Mouse (Mus musculus): ENCODE measurements around the gene Slc4a8. TPM values are rescaled to one million over a fixed set of nuclear protein-coding genes. Genes with fewer than 3 reads are reported as not detected.

Gene Slc4a8
- polyA plus RNA-seq, 1 experiment, result 13.3 TPM

DNA sequence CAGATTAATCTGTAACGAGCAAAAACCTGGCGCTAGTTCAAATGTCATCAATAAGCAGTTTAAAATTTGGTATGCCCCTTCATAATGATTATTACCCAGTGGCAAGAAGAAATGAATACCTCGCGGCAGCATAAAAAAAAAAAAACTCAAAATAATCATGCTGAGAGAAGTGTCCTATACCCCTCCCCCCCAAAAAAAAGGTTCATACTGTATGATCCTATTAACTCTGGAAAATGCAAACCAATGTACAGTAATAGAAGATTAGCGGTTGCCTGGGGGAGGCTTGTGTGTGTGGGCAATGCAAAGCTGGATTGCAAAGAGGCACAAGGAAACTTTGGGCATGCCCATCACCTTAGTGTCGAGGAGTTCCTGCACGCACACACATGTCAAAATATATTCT, 108.0 kb downstream of the Slc4a8 start, which contains the start of gene Scn8a:
Gene Scn8a (plus strand): TSS at position 301 of the 400 bp plus-strand sequence.
- H3K4me2 ChIP-seq (ENCODE audit: low read depth), result no peak within 1 kb of the TSS
- TF ChIP-seq MYOG (IDR thresholded peaks at IDR 0.05; ENCODE audit: control insufficient read depth in 1 of 3, insufficient read depth in 1 of 3, insufficient read length in 2 of 3, low read depth in 2 of 3), result no peak
- no peaks in the 10 kb centered on the region for H3K79me2 ChIP-seq (ENCODE audit: control insufficient read depth, insufficient read depth)
- no peak within 1 kb of the TSS for H3K4me3 ChIP-seq
- no peak within 1 kb of the TSS for H3ac ChIP-seq (ENCODE audit: control insufficient read depth, insufficient read length)
- no peaks in the 10 kb centered on the region for H3K36me3 ChIP-seq (ENCODE audit: control insufficient read depth, insufficient read depth)
- peaks cover 24% of the 10 kb centered on the region for H3K27me3 ChIP-seq (ENCODE audit: control insufficient read depth, insufficient read depth, insufficient read length)

DNA sequence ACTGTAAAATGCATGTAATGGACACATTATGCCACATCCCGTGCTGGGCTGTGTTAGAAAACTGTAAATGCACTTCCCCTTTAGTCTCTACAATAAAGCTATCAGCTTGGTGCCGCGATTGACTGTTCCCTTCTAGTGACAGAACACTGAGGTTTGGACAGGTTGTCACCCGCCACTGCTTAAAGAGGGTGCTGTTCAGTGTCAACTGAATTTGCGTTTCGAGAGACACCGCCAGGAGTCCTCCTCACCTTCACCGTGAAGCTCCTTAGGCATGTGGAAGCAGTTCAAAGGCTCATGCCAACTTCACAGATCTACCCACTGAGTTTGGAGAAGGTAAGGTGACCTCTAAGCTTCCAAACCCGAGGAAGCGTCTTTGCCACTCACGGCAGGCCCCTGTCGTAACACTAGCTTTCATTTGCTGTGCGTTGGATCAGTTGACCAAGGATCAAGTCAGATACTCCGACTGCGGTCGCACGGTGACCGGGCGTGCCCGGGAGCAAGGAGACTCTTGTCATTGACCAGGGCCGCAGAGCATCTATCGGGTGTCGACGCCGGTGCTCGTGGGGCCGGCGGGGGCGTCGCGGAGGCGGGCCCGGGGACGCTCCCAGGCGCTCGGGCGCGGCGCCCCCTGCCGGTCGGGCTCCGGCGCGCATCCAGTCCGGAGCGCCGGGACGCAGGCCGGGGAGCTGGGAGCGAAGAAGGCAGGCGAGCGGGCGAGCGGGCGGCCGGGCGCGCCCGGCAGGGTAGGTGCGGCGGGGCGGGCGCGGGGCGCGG, 108.6 kb downstream of the Slc4a8 start:
- peaks cover 26% of the 10 kb centered on the region for H3K27me3 ChIP-seq (ENCODE audit: control insufficient read depth, insufficient read depth, insufficient read length)
- H3K79me2 ChIP-seq (ENCODE audit: control insufficient read depth, insufficient read depth), result no peaks in the 10 kb centered on the region
- no peak for TF ChIP-seq USF1 (IDR thresholded peaks at IDR 0.05; ENCODE audit: low read depth)
- no peak for TF ChIP-seq TCF3 (IDR thresholded peaks at IDR 0.05; ENCODE audit: insufficient read length, low read depth)
- no peak for TF ChIP-seq SRF (IDR thresholded peaks at IDR 0.05; ENCODE audit: control insufficient read depth, insufficient read length, low read depth)
- TF ChIP-seq POLR2AphosphoS2 (IDR thresholded peaks at IDR 0.05; ENCODE audit: insufficient read length, low read depth), result no peak
- no peak for TF ChIP-seq MYOG (IDR thresholded peaks at IDR 0.05; ENCODE audit: control insufficient read depth in 1 of 3, insufficient read depth in 1 of 3, insufficient read length in 2 of 3, low read depth in 2 of 3)
- no peak for TF ChIP-seq MAX (IDR thresholded peaks at IDR 0.05; ENCODE audit: low read depth)
- no peak for TF ChIP-seq CEBPB (IDR thresholded peaks at IDR 0.05; ENCODE audit: insufficient read depth, poor library complexity, severe bottlenecking)
- no peak for TF ChIP-seq POLR2A (IDR thresholded peaks at IDR 0.05; ENCODE audit: insufficient read length, low read depth)
- TF ChIP-seq E2F4 (IDR thresholded peaks at IDR 0.05; ENCODE audit: insufficient read depth), result no peak
- TF ChIP-seq REST (IDR thresholded peaks at IDR 0.05; ENCODE audit: insufficient read depth, insufficient read length), result no peak
- TF ChIP-seq TCF12 (IDR thresholded peaks at IDR 0.05; ENCODE audit: insufficient read depth, poor library complexity, severe bottlenecking), result no peak
- no peak for TF ChIP-seq MYOD1 (IDR thresholded peaks at IDR 0.05; ENCODE audit: control insufficient read depth in 1 of 3, insufficient read length in 2 of 3, low read depth in 2 of 3)
- no peak overlapping the region for H3K4me3 ChIP-seq
- no peak overlapping the region for H3K4me2 ChIP-seq (ENCODE audit: low read depth)
- no peak overlapping the region for H3ac ChIP-seq (ENCODE audit: control insufficient read depth, insufficient read length)
- no peaks in the 10 kb centered on the region for H3K36me3 ChIP-seq (ENCODE audit: control insufficient read depth, insufficient read depth)

DNA sequence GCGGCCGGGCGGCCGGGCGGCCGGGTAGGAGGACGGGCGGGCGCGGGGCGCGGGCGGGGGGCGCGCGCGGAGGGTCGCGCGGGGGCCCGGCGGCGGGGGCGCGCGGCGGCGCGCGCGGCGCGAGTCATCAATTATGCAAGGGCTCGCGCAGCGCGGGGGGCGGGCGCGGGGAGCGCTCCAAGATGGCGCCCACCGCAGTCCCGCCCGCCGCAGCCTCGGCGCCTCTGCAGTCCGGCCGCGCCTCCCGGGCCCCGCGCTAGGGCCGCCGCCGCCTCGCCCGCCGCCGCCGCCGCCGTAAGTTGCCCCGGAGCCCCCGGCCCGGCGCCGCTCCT, 109.2 kb downstream of the Slc4a8 start:
- TF ChIP-seq E2F4 (IDR thresholded peaks at IDR 0.05; ENCODE audit: insufficient read depth) (no peak), USF1 (IDR thresholded peaks at IDR 0.05; ENCODE audit: low read depth) (no peak), POLR2AphosphoS2 (IDR thresholded peaks at IDR 0.05; ENCODE audit: insufficient read length, low read depth) (no peak), POLR2A (IDR thresholded peaks at IDR 0.05; ENCODE audit: insufficient read length, low read depth) (no peak), MYOG (IDR thresholded peaks at IDR 0.05; ENCODE audit: control insufficient read depth in 1 of 3, insufficient read depth in 1 of 3, insufficient read length in 2 of 3, low read depth in 2 of 3) (no peak), TCF3 (IDR thresholded peaks at IDR 0.05; ENCODE audit: insufficient read length, low read depth) (no peak), SRF (IDR thresholded peaks at IDR 0.05; ENCODE audit: control insufficient read depth, insufficient read length, low read depth) (no peak), MAX (IDR thresholded peaks at IDR 0.05; ENCODE audit: low read depth) (no peak), TCF12 (IDR thresholded peaks at IDR 0.05; ENCODE audit: insufficient read depth, poor library complexity, severe bottlenecking) (no peak), CEBPB (IDR thresholded peaks at IDR 0.05; ENCODE audit: insufficient read depth, poor library complexity, severe bottlenecking) (no peak), MYOD1 (IDR thresholded peaks at IDR 0.05; ENCODE audit: control insufficient read depth in 1 of 3, insufficient read length in 2 of 3, low read depth in 2 of 3) (no peak), REST (IDR thresholded peaks at IDR 0.05; ENCODE audit: insufficient read depth, insufficient read length) (no peak)

DNA sequence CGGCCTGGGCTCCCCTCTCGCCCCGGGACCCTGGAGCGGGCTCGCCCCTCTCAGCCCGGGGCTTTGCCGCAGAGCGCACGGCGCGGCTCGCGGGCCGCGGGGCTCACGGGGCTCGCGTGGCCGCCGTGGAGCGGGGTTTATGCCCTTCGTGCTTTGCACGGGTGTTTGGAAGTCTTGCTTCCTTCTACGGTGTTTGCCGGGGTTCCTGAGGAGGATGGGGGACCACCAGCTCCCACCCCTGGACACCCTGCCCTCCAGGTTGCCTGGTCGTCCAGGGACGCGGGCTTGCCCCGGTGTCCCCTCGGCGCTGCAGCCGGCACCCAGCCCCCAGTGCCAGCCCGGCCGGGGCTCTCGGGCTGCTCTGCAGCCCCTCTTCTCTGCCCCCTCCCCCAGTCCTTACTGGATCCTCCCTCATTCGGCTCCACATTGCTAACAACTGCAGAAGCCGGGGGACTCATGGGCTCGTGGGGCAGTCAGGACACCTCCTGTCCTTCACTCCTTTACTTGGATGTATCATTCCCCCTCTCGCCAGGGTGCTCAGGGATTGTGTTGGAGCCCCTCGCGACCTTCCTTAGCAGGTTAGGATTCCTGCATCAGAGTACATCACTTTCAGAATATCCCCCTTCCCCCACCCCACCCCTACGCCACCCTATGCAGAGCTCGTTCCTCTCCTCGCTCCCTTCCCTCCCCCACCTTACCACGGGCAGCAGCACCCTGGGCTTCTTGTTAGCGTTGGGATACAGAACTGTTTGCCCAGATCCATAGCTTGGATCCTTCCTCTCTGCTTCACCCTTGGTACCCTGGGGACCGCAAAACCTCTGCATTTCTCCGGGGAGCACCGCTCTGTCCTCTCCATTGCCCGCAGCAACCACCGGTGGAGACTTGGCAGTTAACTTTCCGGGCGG, 109.8 kb downstream of the Slc4a8 start:
- Histone ChIP-seq H3K4me3 (no peak overlapping the region), H3K27me3 (ENCODE audit: control insufficient read depth, insufficient read depth, insufficient read length) (peaks cover 38% of the 10 kb centered on the region), H3ac (ENCODE audit: control insufficient read depth, insufficient read length) (no peak overlapping the region), H3K4me2 (ENCODE audit: low read depth) (no peak overlapping the region), H3K79me2 (ENCODE audit: control insufficient read depth, insufficient read depth) (no peaks in the 10 kb centered on the region), H3K36me3 (ENCODE audit: control insufficient read depth, insufficient read depth) (no peaks in the 10 kb centered on the region)
- TF ChIP-seq POLR2AphosphoS2 (IDR thresholded peaks at IDR 0.05; ENCODE audit: insufficient read length, low read depth) (no peak), MYOG (IDR thresholded peaks at IDR 0.05; ENCODE audit: control insufficient read depth in 1 of 3, insufficient read depth in 1 of 3, insufficient read length in 2 of 3, low read depth in 2 of 3) (no peak)

More for the DNA sequence above, 109.2 kb downstream of the Slc4a8 start:
- H3K4me3 ChIP-seq, result no peak overlapping the region
- H3K27me3 ChIP-seq (ENCODE audit: control insufficient read depth, insufficient read depth, insufficient read length), result peaks cover 32% of the 10 kb centered on the region
- no peaks in the 10 kb centered on the region for H3K79me2 ChIP-seq (ENCODE audit: control insufficient read depth, insufficient read depth)
- no peaks in the 10 kb centered on the region for H3K36me3 ChIP-seq (ENCODE audit: control insufficient read depth, insufficient read depth)
- no peak overlapping the region for H3ac ChIP-seq (ENCODE audit: control insufficient read depth, insufficient read length)
- no peak overlapping the region for H3K4me2 ChIP-seq (ENCODE audit: low read depth)

DNA sequence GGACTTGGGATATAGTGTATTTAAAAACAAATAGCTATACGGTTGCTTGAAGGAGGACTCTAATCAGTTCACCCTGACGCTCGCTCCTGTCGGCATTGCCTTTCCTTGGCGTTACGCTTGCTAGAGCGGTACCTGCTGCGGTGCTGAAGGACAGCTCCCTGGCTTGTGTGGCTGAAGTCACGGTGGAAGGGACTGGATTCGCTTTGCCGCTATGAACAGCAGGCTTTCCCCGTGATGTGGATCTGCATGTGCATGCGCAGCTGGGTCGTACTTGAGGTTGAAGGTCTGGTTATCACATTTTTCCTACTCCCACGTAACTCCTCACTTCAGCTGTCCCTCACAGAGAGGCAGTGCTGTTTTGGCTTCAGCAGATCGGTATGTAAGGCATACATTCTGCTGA, 111.6 kb downstream of the Slc4a8 start:
- Histone ChIP-seq H3K27me3 (ENCODE audit: control insufficient read depth, insufficient read depth, insufficient read length) (peaks cover 53% of the 10 kb centered on the region), H3K36me3 (ENCODE audit: control insufficient read depth, insufficient read depth) (no peaks in the 10 kb centered on the region), H3K4me3 (no peak overlapping the region), H3K79me2 (ENCODE audit: control insufficient read depth, insufficient read depth) (no peaks in the 10 kb centered on the region), H3ac (ENCODE audit: control insufficient read depth, insufficient read length) (no peak overlapping the region), H3K4me2 (ENCODE audit: low read depth) (no peak overlapping the region)
- TF ChIP-seq REST (IDR thresholded peaks at IDR 0.05; ENCODE audit: insufficient read depth, insufficient read length) (peak; percentile 100), MAX (IDR thresholded peaks at IDR 0.05; ENCODE audit: low read depth) (no peak)

Other genes starting within 250 kb of the Slc4a8 start
- 15.0 TPM for gene Tfcp2, start 209.7 kb upstream of the Slc4a8 start, polyA plus RNA-seq (2012; fragmentation: generic; extraction: Trizol)
- 7.7 TPM for gene Pou6f1, start 161.8 kb upstream of the Slc4a8 start, polyA plus RNA-seq (2012; fragmentation: generic; extraction: Trizol)
- 154 TPM for gene Dazap2, start 146.4 kb upstream of the Slc4a8 start, polyA plus RNA-seq (2012; fragmentation: generic; extraction: Trizol)
- 2.0 TPM for gene Smagp, start 124.8 kb upstream of the Slc4a8 start, polyA plus RNA-seq (2012; fragmentation: generic; extraction: Trizol)
- not detected for gene Bin2, start 92.2 kb upstream of the Slc4a8 start, polyA plus RNA-seq (2012; fragmentation: generic; extraction: Trizol)
- gene Cela1, start 73.8 kb upstream of the Slc4a8 start, polyA plus RNA-seq (2012; fragmentation: generic; extraction: Trizol), result 23.5 TPM
- 26.0 TPM for gene Galnt6, start 32.4 kb upstream of the Slc4a8 start, polyA plus RNA-seq (2012; fragmentation: generic; extraction: Trizol)
- gene Scn8a, start 108.1 kb downstream of the Slc4a8 start, polyA plus RNA-seq (2012; fragmentation: generic; extraction: Trizol), result not detected